Mouse (Mus musculus) adrenal gland (tissue): ENCODE results near the gene Tmem119.

Source experiments
- intact Hi-C: fragments of 180-260 bp; cut with DNase I; formaldehyde crosslinking; loops from one replicate; pipeline ENCODE4 v1.15.1; 2025

The Tmem119 gene

GRCm38 (mm10) chr5:113771213-113772162 is 28.8 kb downstream of the Tmem119 start:
- intact Hi-C loops, result loop anchor here (2.0 kb wide), 1 partner anchor 35 kb away; no protein-coding TSS in a partner anchor

- intact Hi-C loops, result no loop called here
Measured at GRCm38 (mm10) chr5:113768806-113769205, 31.5 kb downstream of the Tmem119 start.

GRCm38 (mm10) chr5:113765641-113766526 is 34.4 kb downstream of the Tmem119 start:
- intact Hi-C loops, result no loop called here

- intact Hi-C loops, result no loop called here
Measured at GRCm38 (mm10) chr5:113764426-113764825, 35.9 kb downstream of the Tmem119 start.

GRCm38 (mm10) chr5:113761585-113761984 is 38.7 kb downstream of the Tmem119 start:
- intact Hi-C loops, result no loop called here

DNA sequence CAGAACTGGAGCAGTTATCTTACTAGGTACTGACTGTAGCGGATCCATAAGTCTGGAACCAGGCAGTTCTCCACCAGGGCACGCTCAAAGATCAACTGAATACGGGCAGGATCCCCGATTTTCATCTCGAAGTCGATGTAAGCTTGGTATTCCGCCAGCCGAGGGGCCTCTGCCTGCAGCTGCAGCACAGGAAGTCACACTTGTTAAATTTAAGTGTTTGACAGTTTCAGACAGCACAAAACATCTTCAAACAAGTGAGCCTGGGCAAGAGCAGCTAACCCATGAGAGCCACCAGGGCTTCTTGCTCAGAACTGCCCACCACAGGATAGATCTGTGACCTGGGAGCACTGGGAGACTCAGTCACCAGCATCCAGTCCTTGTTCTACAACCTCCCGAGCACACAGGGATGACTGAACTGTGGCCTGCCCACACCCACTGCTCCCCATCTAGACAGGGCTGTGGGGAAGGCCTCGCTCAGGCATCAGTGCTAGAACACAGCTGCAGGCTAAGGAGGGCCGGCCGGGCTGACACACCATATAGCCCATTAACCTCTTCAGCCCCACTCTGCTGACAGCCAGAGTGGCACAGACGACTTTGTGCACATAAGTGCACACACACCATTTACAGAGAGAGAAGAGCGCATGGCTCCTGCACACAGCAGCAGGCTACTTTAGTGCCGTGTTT is 44.8 kb downstream of the Tmem119 start:
- intact Hi-C loops, result no loop called here

DNA sequence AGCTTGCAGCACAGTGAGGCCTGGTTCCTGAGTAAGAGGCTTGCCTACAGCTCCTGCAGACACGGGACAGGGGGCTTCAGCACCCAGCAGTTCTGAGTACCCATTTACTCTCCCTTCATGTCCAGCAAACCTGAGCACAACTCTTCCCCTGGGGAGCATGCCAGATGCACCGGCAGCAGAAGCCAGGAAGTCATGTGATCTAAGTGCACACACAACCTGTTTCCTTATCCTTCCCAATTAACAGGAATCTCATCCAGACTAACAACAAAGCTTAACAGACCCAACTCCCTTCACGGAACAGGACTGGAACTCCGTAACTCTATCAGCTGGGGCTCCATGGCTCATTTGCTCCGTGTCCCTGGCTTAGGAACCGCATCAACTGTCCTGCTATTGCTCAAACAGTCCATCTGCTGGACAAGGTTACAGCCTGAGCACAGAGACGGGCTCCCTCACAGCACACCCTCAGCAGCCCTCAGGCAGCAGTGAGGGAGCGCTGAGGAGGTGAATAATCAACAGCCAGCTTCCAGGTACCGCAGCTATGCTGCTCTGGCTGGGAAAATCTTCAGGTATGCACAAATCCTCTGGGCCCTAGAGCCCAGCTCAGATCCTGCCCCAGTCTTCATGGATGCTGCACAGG is 48.7 kb downstream of the Tmem119 start:
- intact Hi-C loops, result no loop called here

GRCm38 (mm10) chr5:113748556-113749331 is 51.6 kb downstream of the Tmem119 start:
- intact Hi-C loops, result no loop called here

GRCm38 (mm10) chr5:113747629-113748028 is 52.7 kb downstream of the Tmem119 start:
- intact Hi-C loops, result no loop called here
